Mouse (Mus musculus) kidney, adult 2 months (tissue): ENCODE data around the gene B230217C12Rik. TPM values are rescaled to one million over a fixed set of nuclear protein-coding genes. Genes with fewer than 3 reads are reported as not detected.

Experiments used
- DNase-seq: peaks from one replicate; pipeline ENCODE4 v3.0.0; 2021
- H3K27ac ChIP-seq: fragments of 200-500 bp; 2 replicates; pipeline ENCODE4 v1.5.1; 2012; ENCODE audit warnings: low read depth, low read length, control low read depth, inconsistent platforms; ENCODE audit not compliant: insufficient read depth
- H3K27me3 ChIP-seq: fragments of 200-500 bp; replicated peaks from 2 replicates; pipeline ENCODE4 v1.6.1; 2012; ENCODE audit warnings: mild to moderate bottlenecking, moderate library complexity, low read length, inconsistent platforms; ENCODE audit not compliant: control insufficient read depth, insufficient read depth
- H3K36me3 ChIP-seq: fragments of 200-500 bp; 2 replicates; pipeline ENCODE4 v1.6.1; 2012; ENCODE audit warnings: mild to moderate bottlenecking, moderate library complexity, low read length, inconsistent platforms; ENCODE audit not compliant: control insufficient read depth, insufficient read depth
- H3K4me1 ChIP-seq: fragments of 200-500 bp; 2 replicates; pipeline ENCODE4 v1.6.1; 2011; ENCODE audit warnings: low read length; ENCODE audit not compliant: control insufficient read depth, insufficient read depth
- H3K4me3 ChIP-seq: fragments of 200-500 bp; 2 replicates; pipeline ENCODE4 v1.5.1; 2011; ENCODE audit warnings: mild to moderate bottlenecking, low read depth, low read length, control low read depth; ENCODE audit not compliant: insufficient read depth
- CTCF ChIP-seq: fragments of 200-500 bp; conservative IDR thresholded peaks from 2 replicates; pipeline ENCODE4 v1.5.1; 2011; ENCODE audit warnings: low read depth, mild to moderate bottlenecking, control low read depth, low read length, moderate library complexity, mixed read lengths; ENCODE audit not compliant: insufficient read depth, insufficient read length
- POLR2A ChIP-seq: fragments of 200-500 bp; IDR thresholded peaks from one replicate; pipeline ENCODE4 v1.6.1; 2011; ENCODE audit warnings: low read depth, low read length, control low read depth
- WGBS: fragments of 180-500 bp; shearing (Covaris S2); methylation state at CpG from one replicate; pipeline ENCODE4 v1.1.7; 2018; 5-methylcytosine and 5-hydroxymethylcytosine counted together
- polyA plus RNA-seq: library from polyadenylated mRNA; depleted of rRNA; stranded (reverse); fragments of >200 nt; gene quantifications from 2 replicates; pipeline ENCODE4 v1.2.3, GENCODE M21; 2012

Gene B230217C12Rik
- polyA plus RNA-seq, 1 experiment = 2.0 TPM

- Histone ChIP-seq H3K27me3 (no peaks in the 10 kb centered on the region), H3K4me3 (no peak overlapping the region), H3K27ac (peak overlapping the region; percentile 55), H3K36me3 (no peaks in the 10 kb centered on the region), H3K4me1 (peaks cover 66% of the 10 kb centered on the region)
- TF ChIP-seq CTCF (no peak), POLR2A (no peak)
- WGBS = 10% methylated on average over 9 of the region's 9 CpGs
- peak; percentile 61 for DNase-seq
Observed at GRCm38 (mm10) chr11:97804841-97805661, 35.5 kb upstream of the B230217C12Rik start.

- 14% methylated on average over 15 of the region's 15 CpGs for WGBS
- Histone ChIP-seq H3K36me3 (no peaks in the 10 kb centered on the region), H3K4me3 (no peak overlapping the region), H3K27ac (peak overlapping the region; percentile 36), H3K4me1 (peaks cover 73% of the 10 kb centered on the region), H3K27me3 (no peaks in the 10 kb centered on the region)
- peak; percentile 68 for DNase-seq
- no peak for TF ChIP-seq POLR2A
Observed at GRCm38 (mm10) chr11:97805662-97806612, 34.6 kb upstream of the B230217C12Rik start.

GRCm38 (mm10) chr11:97806613-97806964, 34.0 kb upstream of the B230217C12Rik start:
- H3K36me3 ChIP-seq = no peaks in the 10 kb centered on the region
- no peak for DNase-seq
- no peak overlapping the region for H3K4me3 ChIP-seq
- 0 out of 2 replicates have a peak overlapping the region, but pooled peaks have one; percentile 36 for H3K27ac ChIP-seq
- TF ChIP-seq CTCF (no peak), POLR2A (no peak)
- no peaks in the 10 kb centered on the region for H3K27me3 ChIP-seq
- 51% methylated on average over 7 of the region's 7 CpGs for WGBS
- H3K4me1 ChIP-seq = peaks cover 74% of the 10 kb centered on the region

GRCm38 (mm10) chr11:97807626-97808025, 33.0 kb upstream of the B230217C12Rik start:
- no peak for DNase-seq
- 19% methylated on average over 6 of the region's 6 CpGs for WGBS
- Histone ChIP-seq H3K27me3 (no peaks in the 10 kb centered on the region), H3K36me3 (no peaks in the 10 kb centered on the region; the same call in 1 of the 2 replicates), H3K27ac (peak overlapping the region; percentile 91), H3K4me1 (peaks cover 73% of the 10 kb centered on the region), H3K4me3 (no peak overlapping the region)
- TF ChIP-seq CTCF (no peak), POLR2A (no peak)

- H3K27ac ChIP-seq = peak overlapping the region; percentile 91
- H3K27me3 ChIP-seq = no peaks in the 10 kb centered on the region
- no peaks in the 10 kb centered on the region; the same call in 1 of the 2 replicates for H3K36me3 ChIP-seq
- H3K4me1 ChIP-seq = peaks cover 77% of the 10 kb centered on the region
- H3K4me3 ChIP-seq = no peak overlapping the region
- peak; percentile 87 for DNase-seq
- TF ChIP-seq CTCF = no peak
- TF ChIP-seq POLR2A = no peak
- 43% methylated on average over 2 of the region's 2 CpGs for WGBS
Observed at GRCm38 (mm10) chr11:97808093-97808492, 32.5 kb upstream of the B230217C12Rik start.

- H3K36me3 ChIP-seq = no peaks in the 10 kb centered on the region; the same call in 1 of the 2 replicates
- H3K4me1 ChIP-seq = peaks cover 82% of the 10 kb centered on the region
- TF ChIP-seq CTCF (no peak), POLR2A (no peak)
- H3K4me3 ChIP-seq = no peak overlapping the region
- H3K27ac ChIP-seq = peak overlapping the region; percentile 62
- H3K27me3 ChIP-seq = no peaks in the 10 kb centered on the region
- 17% methylated on average over 5 of the region's 5 CpGs for WGBS
- DNase-seq = peak; percentile 76
Observed at GRCm38 (mm10) chr11:97808621-97809234, 31.9 kb upstream of the B230217C12Rik start.
